Mouse (Mus musculus): ENCODE measurements around the gene Nadsyn1. TPM values are rescaled to one million over a fixed set of nuclear protein-coding genes. Genes with fewer than 3 reads are reported as not detected.

The Nadsyn1 gene
- polyA plus RNA-seq, 1 experiment from 2014 or later, result 8.1 TPM

GRCm38 (mm10) chr7:143823266-143823605 is 587 bp upstream of the Nadsyn1 start:
- Histone ChIP-seq H3K4me1 (ENCODE audit: control insufficient read depth, insufficient read depth, low read length) (peaks cover 7% of the 10 kb centered on the region), H3K4me3 (ENCODE audit: low read depth, low read length) (peak overlapping the region; percentile 69), H3K27ac (ENCODE audit: low read depth, low read length) (peak overlapping the region; percentile 84), H3K9ac (ENCODE audit: low read depth, low read length) (peak overlapping the region; percentile 71), H3K9me3 (replicated peaks; ENCODE audit: control insufficient read depth, low read length) (no peaks in the 10 kb centered on the region), H3K27me3 (ENCODE audit: control insufficient read depth, insufficient read depth, low read length) (no peaks in the 10 kb centered on the region), H3K4me2 (peak overlapping the region; percentile 64), H3K36me3 (ENCODE audit: control insufficient read depth, insufficient read depth, low read length) (0 out of 2 replicates have a peak, but pooled peaks cover 2% of the 10 kb centered on the region)
- peak; percentile 35; the same call in 1 of the 2 replicates for ATAC-seq (replicated peaks; ENCODE audit: insufficient number of reproducible peaks, low FRiP score, low TSS enrichment)
- 76% methylated on average over 4 of the region's 4 CpGs for WGBS (ENCODE audit: insufficient replicate concordance)

GRCm38 (mm10) chr7:143821241-143821640 is 1.4 kb downstream of the Nadsyn1 start:
- no peak overlapping the region for H3K4me3 ChIP-seq (ENCODE audit: low read depth, low read length)
- H3K4me1 ChIP-seq (ENCODE audit: control insufficient read depth, insufficient read depth, low read length), result peaks cover 7% of the 10 kb centered on the region
- 83% methylated on average over 2 of the region's 2 CpGs for WGBS (ENCODE audit: insufficient replicate concordance)
- H3K4me2 ChIP-seq, result no peak overlapping the region
- no peak overlapping the region for H3K9ac ChIP-seq (ENCODE audit: low read depth, low read length)
- no peaks in the 10 kb centered on the region for H3K9me3 ChIP-seq (replicated peaks; ENCODE audit: control insufficient read depth, low read length)
- ATAC-seq (replicated peaks; ENCODE audit: insufficient number of reproducible peaks, low FRiP score, low TSS enrichment), result no peak
- peaks cover 4% of the 10 kb centered on the region; the same call in 1 of the 2 replicates for H3K36me3 ChIP-seq (ENCODE audit: control insufficient read depth, insufficient read depth, low read length)
- H3K27me3 ChIP-seq (ENCODE audit: control insufficient read depth, insufficient read depth, low read length), result no peaks in the 10 kb centered on the region
- no peak overlapping the region for H3K27ac ChIP-seq (ENCODE audit: low read depth, low read length)

GRCm38 (mm10) chr7:143819201-143819600 is 3.4 kb downstream of the Nadsyn1 start:
- peaks cover 9% of the 10 kb centered on the region for H3K36me3 ChIP-seq (ENCODE audit: control insufficient read depth, insufficient read depth, low read length)
- no peaks in the 10 kb centered on the region for H3K27me3 ChIP-seq (ENCODE audit: control insufficient read depth, insufficient read depth, low read length)
- no peak for ATAC-seq (replicated peaks; ENCODE audit: insufficient number of reproducible peaks, low FRiP score, low TSS enrichment)
- H3K9me3 ChIP-seq (replicated peaks; ENCODE audit: control insufficient read depth, low read length), result no peaks in the 10 kb centered on the region
- H3K4me2 ChIP-seq, result no peak overlapping the region
- WGBS (ENCODE audit: insufficient replicate concordance), result 71% methylated on average over 4 of the region's 4 CpGs
- H3K27ac ChIP-seq (ENCODE audit: low read depth, low read length), result no peak overlapping the region
- peaks cover 7% of the 10 kb centered on the region for H3K4me1 ChIP-seq (ENCODE audit: control insufficient read depth, insufficient read depth, low read length)
- no peak overlapping the region for H3K4me3 ChIP-seq (ENCODE audit: low read depth, low read length)
- H3K9ac ChIP-seq (ENCODE audit: low read depth, low read length), result no peak overlapping the region

- H3K36me3 ChIP-seq (ENCODE audit: control insufficient read depth, insufficient read depth, low read length), result peaks cover 21% of the 10 kb centered on the region
- WGBS (ENCODE audit: insufficient replicate concordance), result 61% methylated on average over 1 of the region's 1 CpGs
Measured at GRCm38 (mm10) chr7:143808909-143809308, 13.7 kb downstream of the Nadsyn1 start.

GRCm38 (mm10) chr7:143805199-143805624 is 17.4 kb downstream of the Nadsyn1 start:
- Histone ChIP-seq H3K27ac (ENCODE audit: low read depth, low read length) (no peak overlapping the region), H3K9ac (ENCODE audit: low read depth, low read length) (no peak overlapping the region), H3K4me2 (no peak overlapping the region), H3K36me3 (ENCODE audit: control insufficient read depth, insufficient read depth, low read length) (peaks cover 14% of the 10 kb centered on the region), H3K4me1 (ENCODE audit: control insufficient read depth, insufficient read depth, low read length) (no peaks in the 10 kb centered on the region), H3K4me3 (ENCODE audit: low read depth, low read length) (no peak overlapping the region), H3K9me3 (replicated peaks; ENCODE audit: control insufficient read depth, low read length) (no peaks in the 10 kb centered on the region), H3K27me3 (ENCODE audit: control insufficient read depth, insufficient read depth, low read length) (no peaks in the 10 kb centered on the region)
- 65% methylated on average over 5 of the region's 5 CpGs for WGBS (ENCODE audit: insufficient replicate concordance)
- no peak for ATAC-seq (replicated peaks; ENCODE audit: insufficient number of reproducible peaks, low FRiP score, low TSS enrichment)

More at GRCm38 (mm10) chr7:143808909-143809308, 13.7 kb downstream of the Nadsyn1 start:
- Histone ChIP-seq H3K4me1 (ENCODE audit: control insufficient read depth, insufficient read depth, low read length) (no peaks in the 10 kb centered on the region), H3K9me3 (replicated peaks; ENCODE audit: control insufficient read depth, low read length) (no peaks in the 10 kb centered on the region), H3K4me3 (ENCODE audit: low read depth, low read length) (no peak overlapping the region), H3K27me3 (ENCODE audit: control insufficient read depth, insufficient read depth, low read length) (no peaks in the 10 kb centered on the region), H3K4me2 (no peak overlapping the region), H3K27ac (ENCODE audit: low read depth, low read length) (no peak overlapping the region), H3K9ac (ENCODE audit: low read depth, low read length) (no peak overlapping the region)
- no peak for ATAC-seq (replicated peaks; ENCODE audit: insufficient number of reproducible peaks, low FRiP score, low TSS enrichment)

- H3K27ac ChIP-seq (ENCODE audit: low read depth, low read length), result no peak overlapping the region
- no peaks in the 10 kb centered on the region for H3K4me1 ChIP-seq (ENCODE audit: control insufficient read depth, insufficient read depth, low read length)
- WGBS (ENCODE audit: insufficient replicate concordance), result 86% methylated on average over 8 of the region's 8 CpGs
- peaks cover 18% of the 10 kb centered on the region for H3K36me3 ChIP-seq (ENCODE audit: control insufficient read depth, insufficient read depth, low read length)
- no peak overlapping the region for H3K4me2 ChIP-seq
- H3K9me3 ChIP-seq (replicated peaks; ENCODE audit: control insufficient read depth, low read length), result no peaks in the 10 kb centered on the region
- H3K27me3 ChIP-seq (ENCODE audit: control insufficient read depth, insufficient read depth, low read length), result no peaks in the 10 kb centered on the region
- ATAC-seq (replicated peaks; ENCODE audit: insufficient number of reproducible peaks, low FRiP score, low TSS enrichment), result no peak
- no peak overlapping the region for H3K4me3 ChIP-seq (ENCODE audit: low read depth, low read length)
- no peak overlapping the region for H3K9ac ChIP-seq (ENCODE audit: low read depth, low read length)
Measured at GRCm38 (mm10) chr7:143801195-143802065, 21.2 kb downstream of the Nadsyn1 start.

- H3K4me2 ChIP-seq, result no peak overlapping the region
- H3K9me3 ChIP-seq (replicated peaks; ENCODE audit: control insufficient read depth, low read length), result no peaks in the 10 kb centered on the region
- no peak overlapping the region for H3K27ac ChIP-seq (ENCODE audit: low read depth, low read length)
- H3K27me3 ChIP-seq (ENCODE audit: control insufficient read depth, insufficient read depth, low read length), result no peaks in the 10 kb centered on the region
- peaks cover 19% of the 10 kb centered on the region for H3K36me3 ChIP-seq (ENCODE audit: control insufficient read depth, insufficient read depth, low read length)
- H3K4me1 ChIP-seq (ENCODE audit: control insufficient read depth, insufficient read depth, low read length), result no peaks in the 10 kb centered on the region
- H3K4me3 ChIP-seq (ENCODE audit: low read depth, low read length), result no peak overlapping the region
- no peak for ATAC-seq (replicated peaks; ENCODE audit: insufficient number of reproducible peaks, low FRiP score, low TSS enrichment)
- WGBS (ENCODE audit: insufficient replicate concordance), result 83% methylated on average over 1 of the region's 1 CpGs
- no peak overlapping the region for H3K9ac ChIP-seq (ENCODE audit: low read depth, low read length)
Measured at GRCm38 (mm10) chr7:143800770-143801169, 21.9 kb downstream of the Nadsyn1 start.

GRCm38 (mm10) chr7:143798783-143799182 is 23.9 kb downstream of the Nadsyn1 start:
- Histone ChIP-seq H3K9ac (ENCODE audit: low read depth, low read length) (no peak overlapping the region), H3K36me3 (ENCODE audit: control insufficient read depth, insufficient read depth, low read length) (peaks cover 13% of the 10 kb centered on the region), H3K27ac (ENCODE audit: low read depth, low read length) (no peak overlapping the region), H3K9me3 (replicated peaks; ENCODE audit: control insufficient read depth, low read length) (no peaks in the 10 kb centered on the region), H3K27me3 (ENCODE audit: control insufficient read depth, insufficient read depth, low read length) (no peaks in the 10 kb centered on the region), H3K4me3 (ENCODE audit: low read depth, low read length) (no peak overlapping the region), H3K4me1 (ENCODE audit: control insufficient read depth, insufficient read depth, low read length) (no peaks in the 10 kb centered on the region), H3K4me2 (no peak overlapping the region)
- ATAC-seq (replicated peaks; ENCODE audit: insufficient number of reproducible peaks, low FRiP score, low TSS enrichment), result no peak
- WGBS (ENCODE audit: insufficient replicate concordance), result 81% methylated on average over 4 of the region's 4 CpGs

GRCm38 (mm10) chr7:143793121-143793520 is 29.5 kb downstream of the Nadsyn1 start:
- Histone ChIP-seq H3K27ac (ENCODE audit: low read depth, low read length) (no peak overlapping the region), H3K4me3 (ENCODE audit: low read depth, low read length) (no peak overlapping the region), H3K4me2 (no peak overlapping the region), H3K36me3 (ENCODE audit: control insufficient read depth, insufficient read depth, low read length) (peaks cover 7% of the 10 kb centered on the region), H3K4me1 (ENCODE audit: control insufficient read depth, insufficient read depth, low read length) (no peaks in the 10 kb centered on the region), H3K9ac (ENCODE audit: low read depth, low read length) (no peak overlapping the region), H3K9me3 (replicated peaks; ENCODE audit: control insufficient read depth, low read length) (no peaks in the 10 kb centered on the region), H3K27me3 (ENCODE audit: control insufficient read depth, insufficient read depth, low read length) (no peaks in the 10 kb centered on the region)
- WGBS (ENCODE audit: insufficient replicate concordance), result 56% methylated on average over 4 of the region's 4 CpGs
- no peak for ATAC-seq (replicated peaks; ENCODE audit: insufficient number of reproducible peaks, low FRiP score, low TSS enrichment)

All from heart, embryonic 11.5 days (tissue).